Mouse (Mus musculus): ENCODE data around the gene Arhgdig. TPM values are rescaled to one million over a fixed set of nuclear protein-coding genes. Genes with fewer than 3 reads are reported as not detected.
A peak's percentile ranks its signal among the peaks of the same experiment; 100 is the strongest.

Gene Arhgdig
- polyA plus RNA-seq, 1 experiment from 2014 or later = 22.4 TPM

GRCm38 (mm10) chr17:26234386-26234785 lies 26.8 kb upstream of the Arhgdig start:
- Histone ChIP-seq H3K4me1 (replicated peaks; ENCODE audit: insufficient read depth, low read length) (no peaks in the 10 kb centered on the region), H3K9ac (ENCODE audit: low read depth, low read length) (no peak overlapping the region), H3K27me3 (ENCODE audit: insufficient read depth, low read length) (no peaks in the 10 kb centered on the region), H3K9me3 (replicated peaks; ENCODE audit: low read length) (no peaks in the 10 kb centered on the region), H3K36me3 (ENCODE audit: insufficient read depth, low read length) (no peaks in the 10 kb centered on the region), H3K4me3 (replicated peaks; ENCODE audit: low read depth, low read length) (no peak overlapping the region), H3K4me2 (ENCODE audit: low read length) (no peak overlapping the region), H3K27ac (no peak overlapping the region)
- DNase-seq (ENCODE audit: low spot score) (no peak), ATAC-seq (replicated peaks; ENCODE audit: low FRiP score, low read depth) (no peak)
- TF ChIP-seq CTCF (IDR thresholded peaks at IDR 0.05; ENCODE audit: low read depth) = no peak
- 88% methylated on average over 8 of the region's 8 CpGs for WGBS

GRCm38 (mm10) chr17:26232863-26233262 lies 25.3 kb upstream of the Arhgdig start:
- DNase-seq (ENCODE audit: low spot score) (no peak), ATAC-seq (replicated peaks; ENCODE audit: low FRiP score, low read depth) (no peak)
- 76% methylated on average over 8 of the region's 8 CpGs for WGBS
- Histone ChIP-seq H3K9ac (ENCODE audit: low read depth, low read length) (no peak overlapping the region), H3K36me3 (ENCODE audit: insufficient read depth, low read length) (no peaks in the 10 kb centered on the region), H3K9me3 (replicated peaks; ENCODE audit: low read length) (no peaks in the 10 kb centered on the region), H3K27ac (no peak overlapping the region), H3K4me1 (replicated peaks; ENCODE audit: insufficient read depth, low read length) (no peaks in the 10 kb centered on the region), H3K4me3 (replicated peaks; ENCODE audit: low read depth, low read length) (no peak overlapping the region), H3K4me2 (ENCODE audit: low read length) (no peak overlapping the region), H3K27me3 (ENCODE audit: insufficient read depth, low read length) (no peaks in the 10 kb centered on the region)
- TF ChIP-seq CTCF (IDR thresholded peaks at IDR 0.05; ENCODE audit: low read depth) = peak; percentile 51

GRCm38 (mm10) chr17:26231156-26231555 lies 23.6 kb upstream of the Arhgdig start:
- Histone ChIP-seq H3K4me1 (replicated peaks; ENCODE audit: insufficient read depth, low read length) (no peaks in the 10 kb centered on the region), H3K9ac (ENCODE audit: low read depth, low read length) (no peak overlapping the region), H3K4me3 (replicated peaks; ENCODE audit: low read depth, low read length) (no peak overlapping the region), H3K36me3 (ENCODE audit: insufficient read depth, low read length) (no peaks in the 10 kb centered on the region), H3K9me3 (replicated peaks; ENCODE audit: low read length) (no peaks in the 10 kb centered on the region), H3K27me3 (ENCODE audit: insufficient read depth, low read length) (no peaks in the 10 kb centered on the region), H3K27ac (0 out of 2 replicates have a peak overlapping the region, but pooled peaks have one; percentile 13), H3K4me2 (ENCODE audit: low read length) (no peak overlapping the region)
- ATAC-seq (replicated peaks; ENCODE audit: low FRiP score, low read depth) (no peak), DNase-seq (ENCODE audit: low spot score) (no peak)
- TF ChIP-seq CTCF (IDR thresholded peaks at IDR 0.05; ENCODE audit: low read depth) = no peak
- WGBS = 74% methylated on average over 5 of the region's 5 CpGs

GRCm38 (mm10) chr17:26229776-26230175 lies 22.2 kb upstream of the Arhgdig start:
- H3K9me3 ChIP-seq (replicated peaks; ENCODE audit: low read length) = no peaks in the 10 kb centered on the region
- H3K27me3 ChIP-seq (ENCODE audit: insufficient read depth, low read length) = no peaks in the 10 kb centered on the region
- WGBS = 95% methylated on average over 5 of the region's 5 CpGs
- H3K4me3 ChIP-seq (replicated peaks; ENCODE audit: low read depth, low read length) = no peak overlapping the region
- DNase-seq (ENCODE audit: low spot score) (no peak), ATAC-seq (replicated peaks; ENCODE audit: low FRiP score, low read depth) (no peak)
- no peak overlapping the region for H3K27ac ChIP-seq
- TF ChIP-seq CTCF (IDR thresholded peaks at IDR 0.05; ENCODE audit: low read depth) = no peak
- H3K36me3 ChIP-seq (ENCODE audit: insufficient read depth, low read length) = no peaks in the 10 kb centered on the region
- H3K4me1 ChIP-seq (replicated peaks; ENCODE audit: insufficient read depth, low read length) = no peaks in the 10 kb centered on the region; the same call in 1 of the 2 replicates
- H3K4me2 ChIP-seq (ENCODE audit: low read length) = no peak overlapping the region
- no peak overlapping the region for H3K9ac ChIP-seq (ENCODE audit: low read depth, low read length)

GRCm38 (mm10) chr17:26225150-26225549 lies 17.6 kb upstream of the Arhgdig start:
- no peak overlapping the region for H3K4me2 ChIP-seq (ENCODE audit: low read length)
- no peak overlapping the region for H3K9ac ChIP-seq (ENCODE audit: low read depth, low read length)
- ATAC-seq (replicated peaks; ENCODE audit: low FRiP score, low read depth) (peak; percentile 70; the same call in 1 of the 2 replicates), DNase-seq (ENCODE audit: low spot score) (no peak)
- no peaks in the 10 kb centered on the region for H3K9me3 ChIP-seq (replicated peaks; ENCODE audit: low read length)
- H3K36me3 ChIP-seq (ENCODE audit: insufficient read depth, low read length) = 0 out of 2 replicates have a peak, but pooled peaks cover 3% of the 10 kb centered on the region
- H3K4me1 ChIP-seq (replicated peaks; ENCODE audit: insufficient read depth, low read length) = no peaks in the 10 kb centered on the region; the same call in 1 of the 2 replicates
- peak overlapping the region; percentile 78; the same call in 1 of the 2 replicates for H3K27ac ChIP-seq
- WGBS = 45% methylated on average over 12 of the region's 12 CpGs
- no peaks in the 10 kb centered on the region for H3K27me3 ChIP-seq (ENCODE audit: insufficient read depth, low read length)
- H3K4me3 ChIP-seq (replicated peaks; ENCODE audit: low read depth, low read length) = no peak overlapping the region
- TF ChIP-seq CTCF (IDR thresholded peaks at IDR 0.05; ENCODE audit: low read depth) = no peak

GRCm38 (mm10) chr17:26221508-26221907 lies 13.9 kb upstream of the Arhgdig start:
- no peaks in the 10 kb centered on the region for H3K9me3 ChIP-seq (replicated peaks; ENCODE audit: low read length)
- TF ChIP-seq CTCF (IDR thresholded peaks at IDR 0.05; ENCODE audit: low read depth) = no peak
- H3K27ac ChIP-seq = 0 out of 2 replicates have a peak overlapping the region, but pooled peaks have one; percentile 10
- 0 out of 2 replicates have a peak, but pooled peaks cover 5% of the 10 kb centered on the region for H3K36me3 ChIP-seq (ENCODE audit: insufficient read depth, low read length)
- H3K27me3 ChIP-seq (ENCODE audit: insufficient read depth, low read length) = no peaks in the 10 kb centered on the region
- no peak overlapping the region for H3K4me2 ChIP-seq (ENCODE audit: low read length)
- H3K9ac ChIP-seq (ENCODE audit: low read depth, low read length) = no peak overlapping the region
- no peaks in the 10 kb centered on the region; the same call in 1 of the 2 replicates for H3K4me1 ChIP-seq (replicated peaks; ENCODE audit: insufficient read depth, low read length)
- 62% methylated on average over 2 of the region's 2 CpGs for WGBS
- no peak for DNase-seq (ENCODE audit: low spot score)
- no peak overlapping the region for H3K4me3 ChIP-seq (replicated peaks; ENCODE audit: low read depth, low read length)
- ATAC-seq (replicated peaks; ENCODE audit: low FRiP score, low read depth) = 0 out of 2 replicates have a peak, but pooled peaks have one; percentile 36

GRCm38 (mm10) chr17:26212681-26213080 lies 5.1 kb upstream of the Arhgdig start:
- Histone ChIP-seq H3K9ac (ENCODE audit: low read depth, low read length) (no peak overlapping the region), H3K4me1 (replicated peaks; ENCODE audit: insufficient read depth, low read length) (no peaks in the 10 kb centered on the region), H3K4me3 (replicated peaks; ENCODE audit: low read depth, low read length) (no peak overlapping the region), H3K27ac (0 out of 2 replicates have a peak overlapping the region, but pooled peaks have one; percentile 36), H3K36me3 (ENCODE audit: insufficient read depth, low read length) (0 out of 2 replicates have a peak, but pooled peaks cover 3% of the 10 kb centered on the region), H3K27me3 (ENCODE audit: insufficient read depth, low read length) (no peaks in the 10 kb centered on the region), H3K4me2 (ENCODE audit: low read length) (no peak overlapping the region), H3K9me3 (replicated peaks; ENCODE audit: low read length) (no peaks in the 10 kb centered on the region)
- ATAC-seq (replicated peaks; ENCODE audit: low FRiP score, low read depth) = no peak; the same call in 1 of the 2 replicates
- TF ChIP-seq CTCF (IDR thresholded peaks at IDR 0.05; ENCODE audit: low read depth) = no peak
- 83% methylated on average over 11 of the region's 11 CpGs for WGBS
- DNase-seq (ENCODE audit: low spot score) = no peak
